Mouse (Mus musculus) hindbrain, embryonic 12.5 days (tissue): ENCODE results near the gene Sgsm3. TPM values are rescaled to one million over a fixed set of nuclear protein-coding genes. Genes with fewer than 3 reads are reported as not detected.
A peak's percentile ranks its signal among the peaks of the same experiment; 100 is the strongest.

Source experiments
- ATAC-seq: fragments of 200-750 bp; cut with Nextera tagmentation; 2 replicates; pipeline ENCODE4 v1.8.0; 2017; ENCODE audit warnings: moderate TSS enrichment; ENCODE audit not compliant: low FRiP score
- H3K27ac ChIP-seq: fragments of 300-500 bp; sonication (generic); 2 replicates; pipeline ENCODE4 v1.5.1; 2016; ENCODE audit warnings: mild to moderate bottlenecking
- H3K27me3 ChIP-seq: fragments of 300-500 bp; sonication (generic); 2 replicates; pipeline ENCODE4 v1.6.1; 2016; ENCODE audit warnings: mild to moderate bottlenecking
- H3K36me3 ChIP-seq: fragments of 300-500 bp; sonication (generic); 2 replicates; pipeline ENCODE4 v1.6.1; 2016; ENCODE audit warnings: mild to moderate bottlenecking
- H3K4me1 ChIP-seq: fragments of 300-500 bp; sonication (generic); 2 replicates; pipeline ENCODE4 v1.6.1; 2016
- H3K4me2 ChIP-seq: fragments of 300-500 bp; sonication (generic); replicated peaks from 2 replicates; pipeline ENCODE4 v1.6.1; 2016; ENCODE audit warnings: mild to moderate bottlenecking
- H3K4me3 ChIP-seq: fragments of 300-500 bp; sonication (generic); 2 replicates; pipeline ENCODE4 v1.5.1; 2016; ENCODE audit warnings: mild to moderate bottlenecking
- H3K9ac ChIP-seq: fragments of 300-500 bp; sonication (generic); 2 replicates; pipeline ENCODE4 v1.6.1; 2016; ENCODE audit warnings: mild to moderate bottlenecking, moderate library complexity
- H3K9me3 ChIP-seq: fragments of 300-500 bp; sonication (generic); replicated peaks from 2 replicates; pipeline ENCODE4 v1.6.1; 2016; ENCODE audit warnings: mild to moderate bottlenecking
- WGBS: fragments of 180-500 bp; shearing (Covaris S2); methylation state at CpG from one replicate; pipeline ENCODE4 v1.1.7; 2016; 5-methylcytosine and 5-hydroxymethylcytosine counted together
- polyA plus RNA-seq: library from polyadenylated mRNA; unstranded; fragments of >200 nt; fragmentation: Nextera tagmentation; extraction: Ambion mirVana; gene quantifications from 2 replicates; pipeline ENCODE4 v1.2.1, GENCODE M21; 2016

Sgsm3 gene
- polyA plus RNA-seq, 1 experiment from 2014 or later, result 46.4 TPM

DNA sequence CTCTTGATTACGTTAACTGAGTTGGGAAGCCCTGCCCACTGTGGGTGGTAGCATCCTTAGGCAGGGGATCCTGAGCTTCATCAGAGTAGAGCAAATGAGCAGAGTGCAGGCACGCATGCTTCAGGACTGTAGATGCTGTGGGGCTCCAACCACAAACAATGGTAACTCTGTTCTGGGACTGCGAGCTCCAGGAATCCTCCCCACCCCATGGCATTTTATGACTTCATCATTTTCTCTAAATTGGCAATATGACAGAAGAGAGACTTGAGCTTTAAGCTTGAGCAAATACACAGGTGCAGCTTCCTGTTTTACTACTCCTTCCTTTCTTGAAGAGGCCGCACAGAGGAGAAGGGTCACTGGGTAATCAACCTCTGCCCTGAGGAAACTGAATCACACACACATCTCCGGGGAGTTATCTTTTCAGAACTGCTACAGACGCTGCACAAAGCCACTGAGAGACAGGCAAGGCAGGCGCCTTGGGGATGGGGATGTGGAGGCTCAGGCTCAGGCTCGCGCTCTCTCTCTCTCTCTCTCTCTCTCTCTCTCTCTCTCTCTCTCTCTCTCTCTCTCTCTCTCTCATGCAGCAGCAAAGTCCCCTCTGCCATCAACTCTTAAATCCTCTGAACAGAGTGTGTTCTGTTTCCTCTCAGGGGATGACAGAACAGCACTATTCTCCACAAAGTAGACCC lies 55.5 kb downstream of the Sgsm3 start:
- 36% methylated on average over 9 of the region's 9 CpGs for WGBS
- Histone ChIP-seq H3K4me2 (no peak overlapping the region), H3K4me1 (peaks cover 27% of the 10 kb centered on the region), H3K4me3 (no peak overlapping the region), H3K27ac (peak overlapping the region; percentile 48; the same call in 1 of the 2 replicates), H3K9ac (no peak overlapping the region), H3K27me3 (no peaks in the 10 kb centered on the region), H3K9me3 (no peaks in the 10 kb centered on the region), H3K36me3 (no peaks in the 10 kb centered on the region)
- no peak for ATAC-seq

DNA sequence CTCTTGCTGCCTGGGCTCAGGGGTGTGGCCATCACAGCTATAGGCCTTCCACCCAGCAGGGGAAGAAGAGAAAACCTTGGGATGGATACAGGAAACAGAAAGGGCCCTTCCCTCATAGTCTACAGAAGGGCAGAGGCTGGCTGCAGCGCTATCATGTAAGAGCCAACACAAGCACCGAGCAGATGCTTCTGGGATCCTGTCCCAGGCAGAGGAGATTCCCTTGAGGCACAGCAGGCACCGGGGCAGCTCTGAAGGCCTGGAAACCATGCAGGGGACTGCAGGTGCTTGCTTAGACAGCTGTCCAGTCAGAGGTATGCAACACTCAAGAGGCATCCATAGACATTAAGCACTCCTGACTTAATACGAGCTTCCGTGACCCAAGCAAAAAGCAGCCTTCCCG lies 56.6 kb downstream of the Sgsm3 start:
- H3K9ac ChIP-seq, result no peak overlapping the region
- 64% methylated on average over 6 of the region's 6 CpGs for WGBS

DNA sequence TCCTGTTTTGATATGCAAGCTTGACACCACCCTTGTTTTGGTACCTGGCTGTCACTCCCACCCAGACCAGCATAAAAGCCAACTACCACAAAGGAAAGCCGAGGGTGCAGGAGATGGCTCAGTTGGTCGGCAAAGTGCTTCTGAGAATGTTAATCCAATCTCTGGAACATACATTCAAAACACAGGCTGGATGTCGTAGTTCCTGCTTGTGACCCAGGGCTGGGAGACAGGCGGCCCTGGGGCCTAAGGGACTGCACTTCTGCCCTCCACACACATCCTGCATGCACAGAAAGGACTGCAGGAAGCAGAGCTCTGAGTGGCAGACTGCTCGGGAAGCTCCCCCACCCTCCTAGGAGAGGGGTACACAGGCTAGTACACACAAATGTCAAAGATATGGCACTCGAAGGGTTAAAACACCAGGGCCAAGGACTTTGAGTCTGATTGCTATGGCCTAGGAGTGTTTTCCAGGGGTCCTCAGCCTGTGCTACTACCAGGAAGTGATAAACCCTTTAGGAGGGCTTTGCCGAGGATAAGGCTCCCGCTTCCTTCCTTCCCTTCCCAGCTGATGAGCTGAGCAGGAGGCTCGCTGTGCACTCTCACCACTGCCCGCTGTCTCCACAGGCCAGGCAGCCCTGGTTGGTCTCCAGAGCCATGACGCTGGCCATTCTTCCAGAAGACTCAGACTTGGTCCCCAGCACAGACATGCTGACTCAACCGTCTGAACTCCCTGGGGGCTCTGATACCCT lies 58.0 kb downstream of the Sgsm3 start:
- Histone ChIP-seq H3K27ac (no peak overlapping the region), H3K9me3 (no peaks in the 10 kb centered on the region), H3K9ac (no peak overlapping the region), H3K4me2 (no peak overlapping the region), H3K27me3 (no peaks in the 10 kb centered on the region), H3K4me1 (peaks cover 26% of the 10 kb centered on the region), H3K36me3 (no peaks in the 10 kb centered on the region), H3K4me3 (no peak overlapping the region)
- ATAC-seq, result no peak
- WGBS, result 78% methylated on average over 12 of the region's 12 CpGs

More for the DNA sequence above, 56.6 kb downstream of the Sgsm3 start:
- no peaks in the 10 kb centered on the region for H3K27me3 ChIP-seq
- no peak for ATAC-seq
- peaks cover 26% of the 10 kb centered on the region for H3K4me1 ChIP-seq
- no peaks in the 10 kb centered on the region for H3K9me3 ChIP-seq
- no peaks in the 10 kb centered on the region for H3K36me3 ChIP-seq
- H3K27ac ChIP-seq, result no peak overlapping the region
- no peak overlapping the region for H3K4me2 ChIP-seq
- H3K4me3 ChIP-seq, result no peak overlapping the region

DNA sequence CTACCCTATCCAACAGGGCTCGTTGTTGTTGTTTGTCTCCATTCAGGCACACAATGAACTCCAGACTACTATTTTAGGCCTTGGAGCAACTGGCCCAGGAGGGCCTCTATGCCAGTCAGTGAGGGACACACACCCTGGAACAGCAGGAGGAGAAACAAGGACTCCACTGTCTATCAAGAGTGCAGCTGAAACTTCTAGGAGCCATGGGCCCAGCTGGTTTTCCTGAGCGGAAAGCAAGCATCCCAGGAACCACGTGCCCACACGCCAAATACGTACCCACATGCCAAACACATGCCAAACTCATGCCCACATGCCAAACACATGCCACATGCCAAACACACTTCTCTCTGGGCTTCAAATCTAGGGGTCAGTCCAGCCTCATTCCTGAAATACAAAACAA lies 60.9 kb downstream of the Sgsm3 start:
- H3K4me3 ChIP-seq, result no peak overlapping the region
- no peaks in the 10 kb centered on the region for H3K36me3 ChIP-seq
- H3K27ac ChIP-seq, result no peak overlapping the region
- no peak overlapping the region for H3K4me2 ChIP-seq
- peaks cover 19% of the 10 kb centered on the region for H3K4me1 ChIP-seq
- no peaks in the 10 kb centered on the region for H3K27me3 ChIP-seq
- H3K9ac ChIP-seq, result no peak overlapping the region
- no peaks in the 10 kb centered on the region for H3K9me3 ChIP-seq
- 88% methylated on average over 5 of the region's 5 CpGs for WGBS
- ATAC-seq, result no peak

DNA sequence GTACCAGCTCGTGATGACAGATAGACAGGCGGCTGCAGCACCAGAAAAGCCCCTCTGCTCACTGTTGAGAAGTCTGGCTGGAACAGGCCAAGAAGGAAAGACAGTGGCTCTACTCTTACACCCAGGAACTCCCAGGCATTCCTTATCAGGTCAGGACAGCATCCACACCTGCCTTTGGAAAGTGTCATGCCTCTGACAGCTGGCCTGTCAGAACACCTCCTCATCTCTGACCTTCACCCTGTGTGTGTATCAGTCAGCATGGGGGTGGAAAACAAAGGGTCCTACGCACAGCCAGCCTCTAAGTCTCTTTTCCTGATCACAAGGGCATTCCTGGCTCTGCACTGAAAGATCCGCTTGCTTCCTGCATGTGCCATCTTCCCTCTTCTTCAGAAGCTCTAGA lies 64.2 kb downstream of the Sgsm3 start:
- no peak for ATAC-seq
- Histone ChIP-seq H3K36me3 (0 out of 2 replicates have a peak, but pooled peaks cover 6% of the 10 kb centered on the region), H3K9ac (no peak overlapping the region), H3K27ac (0 out of 2 replicates have a peak overlapping the region, but pooled peaks have one; percentile 3), H3K9me3 (no peaks in the 10 kb centered on the region), H3K4me2 (no peak overlapping the region), H3K4me3 (no peak overlapping the region), H3K4me1 (peaks cover 8% of the 10 kb centered on the region; the same call in 1 of the 2 replicates), H3K27me3 (no peaks in the 10 kb centered on the region)
- 74% methylated on average over 4 of the region's 4 CpGs for WGBS

DNA sequence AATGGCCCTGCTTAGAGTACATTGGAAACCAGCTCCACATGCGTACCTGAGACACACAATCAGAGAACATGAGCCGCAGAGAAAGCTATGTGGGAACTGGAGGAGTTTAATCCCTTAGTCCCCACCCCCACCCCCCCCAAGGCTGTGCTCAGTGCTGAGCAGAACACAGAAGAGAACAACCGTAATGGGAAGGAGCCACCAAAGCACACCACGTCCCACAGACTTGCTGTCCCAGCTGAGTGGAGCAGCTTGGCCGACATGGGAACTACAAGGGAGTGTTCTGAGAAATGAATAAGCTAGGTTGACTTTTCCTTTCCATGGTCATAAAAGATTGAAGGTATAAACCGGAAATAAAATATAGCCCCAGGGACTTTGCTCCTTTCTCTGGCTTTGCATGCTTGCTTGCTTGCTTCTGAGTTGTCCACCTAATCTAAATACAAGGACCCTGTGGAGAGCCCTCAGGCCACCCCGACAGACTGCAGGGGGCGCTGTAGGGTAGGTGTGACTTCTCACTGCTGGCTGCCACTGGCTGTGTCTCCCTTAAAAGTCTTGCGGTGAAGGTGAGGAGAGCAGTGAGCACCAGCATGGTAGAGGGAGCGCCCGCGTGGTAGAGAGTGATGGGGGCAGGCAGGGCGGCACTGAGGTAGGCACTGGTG lies 64.8 kb downstream of the Sgsm3 start:
- 0 out of 2 replicates have a peak overlapping the region, but pooled peaks have one; percentile 3 for H3K27ac ChIP-seq
- WGBS, result 65% methylated on average over 13 of the region's 13 CpGs
- no peaks in the 10 kb centered on the region for H3K9me3 ChIP-seq
- no peaks in the 10 kb centered on the region for H3K27me3 ChIP-seq
- 0 out of 2 replicates have a peak, but pooled peaks cover 6% of the 10 kb centered on the region for H3K36me3 ChIP-seq
- no peak overlapping the region for H3K4me2 ChIP-seq
- H3K9ac ChIP-seq, result no peak overlapping the region
- H3K4me1 ChIP-seq, result peaks cover 8% of the 10 kb centered on the region; the same call in 1 of the 2 replicates
- no peak for ATAC-seq
- H3K4me3 ChIP-seq, result no peak overlapping the region

DNA sequence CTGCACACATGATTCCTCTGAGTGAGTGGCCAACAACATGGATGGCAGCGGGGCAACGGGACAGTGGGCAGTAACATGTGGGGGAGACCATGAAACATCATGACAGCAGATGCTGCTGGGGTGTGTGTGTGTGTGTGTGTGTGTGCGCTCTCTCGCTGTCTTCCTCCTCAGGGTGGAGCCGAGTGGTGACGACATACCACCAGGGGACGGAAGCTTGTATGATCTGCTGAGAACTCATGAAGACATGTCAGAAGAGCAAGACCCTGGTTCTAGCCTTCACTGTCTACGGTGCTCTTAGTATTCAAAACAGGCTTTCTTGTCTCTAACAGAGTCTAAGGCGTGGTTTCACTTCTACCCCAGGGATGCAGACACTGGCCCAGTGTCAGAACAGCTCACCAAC lies 66.9 kb downstream of the Sgsm3 start:
- no peak for ATAC-seq
- 91% methylated on average over 9 of the region's 9 CpGs for WGBS
- H3K9me3 ChIP-seq, result no peaks in the 10 kb centered on the region

DNA sequence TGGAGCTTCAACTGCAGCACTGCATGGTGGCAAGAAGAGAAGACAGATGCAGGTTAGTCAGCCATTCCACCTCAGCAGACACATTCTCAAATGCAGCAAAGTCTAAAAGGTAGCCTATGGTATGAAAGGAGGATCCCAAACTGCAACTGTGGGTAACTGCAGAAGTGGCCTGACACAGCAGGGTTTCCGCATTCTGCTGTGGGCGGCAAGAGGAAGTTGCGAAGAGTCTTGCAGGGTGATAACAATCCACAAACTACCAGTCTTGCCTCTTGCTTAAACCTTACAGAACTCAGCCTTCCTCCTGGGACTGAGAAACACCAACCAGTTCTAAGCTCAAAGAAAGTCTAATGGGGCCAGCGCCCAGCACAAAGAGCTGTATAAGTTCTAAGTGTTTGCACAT lies 67.8 kb downstream of the Sgsm3 start:
- H3K4me2 ChIP-seq, result no peak overlapping the region
- H3K27me3 ChIP-seq, result no peaks in the 10 kb centered on the region
- H3K9me3 ChIP-seq, result no peaks in the 10 kb centered on the region
- no peak overlapping the region for H3K4me3 ChIP-seq
- ATAC-seq, result no peak
- H3K9ac ChIP-seq, result no peak overlapping the region
- peaks cover 8% of the 10 kb centered on the region; the same call in 1 of the 2 replicates for H3K4me1 ChIP-seq
- WGBS, result 72% methylated on average over 4 of the region's 4 CpGs
- H3K36me3 ChIP-seq, result 0 out of 2 replicates have a peak, but pooled peaks cover 6% of the 10 kb centered on the region
- H3K27ac ChIP-seq, result no peak overlapping the region

More for the DNA sequence above, 66.9 kb downstream of the Sgsm3 start:
- Histone ChIP-seq H3K4me1 (peaks cover 8% of the 10 kb centered on the region; the same call in 1 of the 2 replicates), H3K27ac (no peak overlapping the region), H3K9ac (no peak overlapping the region), H3K36me3 (0 out of 2 replicates have a peak, but pooled peaks cover 6% of the 10 kb centered on the region), H3K4me2 (no peak overlapping the region), H3K4me3 (no peak overlapping the region), H3K27me3 (no peaks in the 10 kb centered on the region)

DNA sequence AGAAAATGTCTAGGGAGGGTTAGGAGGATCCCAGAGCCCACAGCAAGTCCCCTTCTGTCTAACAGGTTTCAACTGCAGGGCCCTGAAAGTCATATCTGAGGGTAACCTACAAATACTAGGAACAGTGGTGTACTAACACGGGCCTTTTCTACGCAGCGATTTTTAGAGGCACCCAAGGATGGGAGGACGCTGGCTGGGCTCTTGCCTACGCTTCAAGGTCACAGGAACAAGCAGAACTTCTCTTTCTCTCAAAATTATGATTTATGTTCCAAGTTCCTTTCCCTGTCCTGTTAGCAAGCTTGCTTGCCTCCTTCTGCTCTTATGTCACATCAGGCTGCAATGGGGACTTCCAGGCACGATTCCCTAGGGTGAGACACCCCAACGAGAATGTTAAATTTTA lies 68.5 kb downstream of the Sgsm3 start:
- WGBS, result 94% methylated on average over 7 of the region's 7 CpGs
- Histone ChIP-seq H3K9me3 (no peaks in the 10 kb centered on the region), H3K4me2 (no peak overlapping the region), H3K27me3 (no peaks in the 10 kb centered on the region), H3K4me1 (peaks cover 8% of the 10 kb centered on the region; the same call in 1 of the 2 replicates), H3K27ac (no peak overlapping the region), H3K4me3 (no peak overlapping the region), H3K36me3 (0 out of 2 replicates have a peak, but pooled peaks cover 6% of the 10 kb centered on the region), H3K9ac (no peak overlapping the region)
- no peak for ATAC-seq

DNA sequence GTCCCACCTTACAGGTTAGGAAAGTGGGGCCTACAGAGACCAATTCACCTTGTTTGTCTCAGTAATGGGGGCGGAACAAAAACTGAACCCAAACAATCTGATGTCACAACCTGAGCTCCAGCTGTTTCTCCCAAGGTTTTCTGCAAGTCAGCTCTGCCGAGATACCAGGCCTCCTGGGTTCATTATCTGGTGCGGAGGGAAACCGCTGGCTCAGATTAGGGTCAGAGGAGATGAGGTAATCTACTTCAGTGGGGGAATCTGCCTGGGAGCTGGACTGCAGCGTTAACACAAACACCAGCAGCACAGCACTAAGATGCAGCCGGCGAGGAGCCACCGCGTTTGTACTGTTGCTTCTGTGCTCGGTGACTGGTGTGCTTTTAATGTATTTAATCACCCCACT lies 69.9 kb downstream of the Sgsm3 start:
- Histone ChIP-seq H3K27ac (no peak overlapping the region), H3K4me1 (peaks cover 2% of the 10 kb centered on the region; the same call in 1 of the 2 replicates), H3K36me3 (0 out of 2 replicates have a peak, but pooled peaks cover 6% of the 10 kb centered on the region), H3K9ac (no peak overlapping the region), H3K4me3 (no peak overlapping the region), H3K27me3 (no peaks in the 10 kb centered on the region), H3K9me3 (no peaks in the 10 kb centered on the region), H3K4me2 (no peak overlapping the region)
- 56% methylated on average over 10 of the region's 10 CpGs for WGBS
- no peak for ATAC-seq

DNA sequence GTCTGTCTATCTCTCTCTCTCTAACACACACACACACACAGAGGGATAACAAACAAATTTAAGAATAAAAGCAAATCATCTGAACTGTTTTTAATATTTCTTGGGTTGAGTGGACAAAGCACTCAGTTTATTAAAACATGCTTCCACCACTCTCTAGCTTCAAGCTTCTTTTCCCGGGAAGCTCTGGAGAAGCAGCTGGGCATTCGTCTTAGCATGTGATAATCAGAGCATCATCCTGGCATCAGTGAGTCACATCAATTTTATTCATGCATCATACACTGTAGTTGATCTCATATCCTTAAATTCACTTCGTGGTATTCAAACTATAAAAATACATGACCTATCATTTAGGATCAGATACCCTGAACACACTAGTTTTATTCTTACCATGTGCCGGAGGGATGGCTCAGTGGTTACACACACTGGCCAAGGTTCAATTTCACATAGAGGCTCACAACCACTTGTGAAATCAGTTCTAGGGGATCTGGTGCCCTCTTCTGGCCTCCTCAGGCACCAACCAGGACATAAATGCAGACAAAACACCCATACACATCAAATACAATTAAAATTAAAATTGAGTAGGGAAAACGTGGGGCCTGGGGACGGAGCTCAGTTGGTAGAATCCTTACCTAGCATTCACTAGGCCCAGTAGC lies 72.0 kb downstream of the Sgsm3 start:
- H3K27ac ChIP-seq, result no peak overlapping the region
- no peak overlapping the region for H3K4me2 ChIP-seq
- no peaks in the 10 kb centered on the region for H3K4me1 ChIP-seq
- no peak overlapping the region for H3K9ac ChIP-seq
- H3K9me3 ChIP-seq, result no peaks in the 10 kb centered on the region
- ATAC-seq, result no peak
- H3K4me3 ChIP-seq, result no peak overlapping the region
- H3K36me3 ChIP-seq, result 0 out of 2 replicates have a peak, but pooled peaks cover 2% of the 10 kb centered on the region
- 75% methylated on average over 6 of the region's 6 CpGs for WGBS
- no peaks in the 10 kb centered on the region for H3K27me3 ChIP-seq

DNA sequence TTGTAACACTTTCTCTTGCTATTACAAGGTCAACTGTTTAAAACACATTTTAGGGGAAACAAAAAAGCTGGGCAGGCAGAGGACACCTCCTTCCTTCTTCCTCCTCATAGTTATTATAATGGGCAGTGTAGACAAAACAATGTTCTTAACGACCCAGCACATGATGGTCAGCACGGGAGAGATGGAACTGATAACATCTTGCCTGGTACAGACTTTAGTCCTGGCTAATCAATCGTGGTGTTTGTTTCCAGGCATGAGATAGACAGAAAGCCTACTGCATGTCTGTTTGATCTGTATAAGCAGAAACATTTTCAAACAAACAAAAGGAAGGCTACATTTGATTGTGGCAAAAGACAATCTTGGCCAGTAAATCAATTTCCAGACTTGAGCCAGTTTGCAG lies 72.9 kb downstream of the Sgsm3 start:
- Histone ChIP-seq H3K27me3 (no peaks in the 10 kb centered on the region), H3K4me1 (no peaks in the 10 kb centered on the region), H3K4me2 (no peak overlapping the region), H3K4me3 (no peak overlapping the region), H3K36me3 (no peaks in the 10 kb centered on the region), H3K27ac (no peak overlapping the region), H3K9ac (no peak overlapping the region), H3K9me3 (no peaks in the 10 kb centered on the region)
- no peak for ATAC-seq
- 66% methylated on average over 3 of the region's 3 CpGs for WGBS
